Mouse (Mus musculus) frontal cortex, postnatal 25 days (tissue): ENCODE results near the gene Gstk1.

Experiments used
- DNase-seq, 2 experiments: peaks; one replicate each; pipeline ENCODE4 v3.0.0; 2022; ENCODE audit warnings: low spot score in 2 of 2

The Gstk1 gene

DNA sequence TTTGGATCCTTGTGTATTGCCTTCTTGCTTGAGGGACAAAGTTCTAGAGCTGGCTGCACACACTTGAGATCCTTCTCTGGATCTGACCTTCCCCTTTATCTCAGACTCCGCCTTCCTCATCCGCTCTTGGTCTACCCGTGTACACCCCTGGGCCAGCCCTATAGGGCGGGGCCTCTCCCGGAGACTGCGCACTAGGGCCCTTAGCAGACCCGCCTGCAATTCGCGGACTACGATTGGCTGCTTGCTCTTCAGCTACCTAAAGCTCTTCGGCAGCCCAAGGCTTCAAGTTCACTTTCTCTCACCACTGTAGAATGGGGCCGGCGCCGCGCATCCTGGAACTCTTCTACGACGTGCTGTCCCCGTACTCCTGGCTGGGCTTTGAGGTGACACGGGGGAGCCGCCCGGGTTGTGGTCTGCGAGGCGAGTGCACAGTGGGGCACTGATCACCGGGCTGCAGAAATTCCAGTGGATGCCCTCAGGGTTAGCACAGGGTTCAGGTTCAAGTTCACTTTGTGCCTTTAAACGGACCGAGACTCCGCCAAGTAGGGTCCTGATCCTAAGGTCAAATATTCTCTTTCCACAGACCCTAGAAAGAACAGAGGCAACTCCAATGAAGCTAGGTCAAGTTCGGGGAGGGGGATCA lies at the start of gene Gstk1:
Gstk1 (plus strand) TSS at position 225 of the 643 bp plus-strand sequence.
- DNase-seq, result peak; percentile 31 to 45

DNA sequence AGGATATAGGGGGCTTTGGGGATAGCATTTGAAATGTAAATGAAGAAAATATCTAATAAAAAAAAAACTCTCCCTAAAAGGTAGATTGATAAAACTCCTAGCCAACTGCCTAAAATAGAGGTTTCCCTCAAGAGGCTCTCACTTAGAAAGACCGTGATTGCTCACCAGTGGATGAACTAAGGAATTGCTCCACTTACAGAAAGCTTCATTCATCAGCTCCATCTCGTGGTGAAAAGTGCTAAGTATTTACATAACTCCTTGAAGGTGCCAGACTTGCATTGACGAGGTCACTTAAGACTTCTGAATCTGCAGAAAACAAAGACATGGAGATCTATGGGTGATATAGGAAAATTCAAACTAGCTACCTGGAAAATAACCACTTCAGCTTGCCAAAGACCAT lies 48.0 kb upstream of the Gstk1 start:
- no peak for DNase-seq

DNA sequence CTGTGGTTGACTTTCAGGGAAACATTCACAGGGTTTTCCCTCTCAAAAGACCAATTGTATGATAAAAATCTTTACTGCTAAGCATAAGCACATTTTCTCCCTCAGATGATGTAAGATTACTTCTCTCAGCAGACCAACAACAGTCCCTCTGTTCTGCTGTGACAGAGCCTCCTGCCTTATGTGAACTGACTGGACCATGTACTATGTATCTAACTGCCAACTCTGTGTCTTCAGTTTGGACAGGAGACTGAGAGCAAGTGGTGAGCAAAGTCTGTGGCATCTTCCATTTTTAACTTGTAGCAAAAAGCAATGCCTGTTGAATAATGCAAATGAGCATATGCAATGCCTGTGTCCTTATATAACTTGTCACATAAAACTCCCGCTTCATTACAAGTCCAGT lies 46.2 kb upstream of the Gstk1 start:
- no peak for DNase-seq

DNA sequence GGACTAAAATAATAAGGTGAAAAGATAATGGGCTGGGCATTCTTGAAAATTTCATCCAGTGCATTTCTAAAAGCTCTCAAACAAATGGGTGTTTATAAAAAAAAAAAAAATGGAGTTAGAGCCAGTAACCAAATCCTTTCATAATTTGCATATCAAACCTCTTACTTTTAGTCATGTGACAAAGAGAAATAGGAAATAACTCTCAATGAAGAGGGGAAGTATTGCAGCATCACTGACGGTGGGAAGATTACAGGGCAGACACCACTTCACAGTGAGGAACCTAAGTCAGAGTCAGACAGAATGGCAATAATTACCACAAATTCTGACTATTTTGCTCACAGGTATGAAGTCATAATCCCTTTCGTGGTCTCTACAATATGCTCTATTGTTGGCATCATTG lies 30.7 kb upstream of the Gstk1 start, which contains the start of gene Tas2r144:
Tas2r144 (plus strand) TSS at position 301 of the 400 bp plus-strand sequence.
- DNase-seq, result no peak

DNA sequence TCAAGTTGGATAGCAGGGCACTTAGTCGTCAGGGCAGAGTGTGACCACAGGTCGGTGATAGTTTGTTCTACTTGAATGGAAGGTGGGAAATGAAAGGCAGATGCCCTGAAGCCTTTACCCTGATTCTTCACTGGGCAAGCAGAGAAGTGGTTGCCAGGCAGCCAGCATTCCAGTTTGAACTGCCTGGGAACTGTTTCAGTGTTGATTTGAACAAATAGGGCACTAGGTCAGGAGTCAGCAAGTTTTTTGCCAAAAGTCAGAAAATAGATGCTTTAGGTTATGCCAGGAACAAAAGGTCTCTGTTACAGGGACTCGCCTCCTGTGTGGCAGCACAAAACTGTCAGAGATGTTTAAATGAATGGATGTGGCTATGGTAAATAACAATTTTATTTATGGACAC lies 23.4 kb upstream of the Gstk1 start:
- no peak for DNase-seq

DNA sequence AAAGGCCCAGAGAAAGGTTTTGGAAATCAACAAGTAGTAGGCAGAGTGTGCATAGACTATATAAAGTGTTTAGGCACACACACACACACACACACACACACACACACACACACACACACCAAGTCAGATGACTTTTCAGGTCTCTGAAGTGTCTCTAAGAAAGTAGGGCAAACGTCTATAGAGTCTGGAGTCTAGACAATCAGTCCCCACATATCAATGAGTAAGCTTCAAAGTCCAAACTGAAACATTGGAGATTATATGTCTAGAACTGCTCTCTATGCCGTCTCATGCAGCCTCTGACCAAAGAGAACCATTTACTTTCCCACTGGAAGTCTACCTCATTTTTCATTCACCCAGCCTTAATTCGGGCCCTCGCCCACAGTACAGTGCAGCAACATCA lies 20.7 kb upstream of the Gstk1 start:
- DNase-seq, result no peak

DNA sequence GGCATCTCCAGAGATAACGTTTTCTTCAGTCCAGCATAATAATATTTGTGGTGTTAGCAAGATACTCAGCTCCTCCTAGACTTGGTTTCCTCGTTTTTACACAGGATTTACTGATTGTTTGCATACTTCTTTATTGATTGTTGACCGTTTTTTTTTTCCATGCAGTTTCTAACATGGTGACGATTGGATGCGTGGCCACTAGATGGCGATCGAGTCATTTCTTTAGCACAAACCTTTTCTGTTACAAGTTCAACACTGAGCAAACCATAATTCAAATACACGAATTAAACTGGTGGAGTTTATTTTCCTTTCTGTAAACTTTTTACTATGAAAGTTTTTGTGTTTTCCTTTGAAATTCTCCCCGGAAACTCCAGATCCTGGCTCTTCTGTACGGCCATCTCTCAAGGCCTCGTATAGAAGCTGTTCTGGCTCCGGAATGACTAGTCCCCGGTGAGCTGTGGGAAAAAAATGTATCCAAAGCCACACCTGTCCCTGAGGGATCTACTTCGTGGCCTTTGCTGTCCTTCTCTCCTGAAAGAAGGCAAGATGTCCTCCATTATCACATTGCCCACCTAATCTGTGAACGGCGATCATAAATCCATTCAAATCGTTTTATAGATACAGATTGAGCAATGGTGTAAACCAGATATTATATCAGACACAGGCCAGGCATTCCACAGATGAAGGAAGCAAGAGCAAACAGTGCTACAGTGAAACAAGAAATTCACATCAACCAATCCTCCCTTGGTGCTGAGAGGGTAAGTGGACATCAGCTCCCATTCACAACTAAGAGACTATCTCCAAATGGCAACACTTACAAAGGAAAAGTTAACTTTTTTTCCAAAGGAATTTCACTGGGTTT lies 18.3 kb upstream of the Gstk1 start:
- DNase-seq, result peak; percentile 57 to 63

DNA sequence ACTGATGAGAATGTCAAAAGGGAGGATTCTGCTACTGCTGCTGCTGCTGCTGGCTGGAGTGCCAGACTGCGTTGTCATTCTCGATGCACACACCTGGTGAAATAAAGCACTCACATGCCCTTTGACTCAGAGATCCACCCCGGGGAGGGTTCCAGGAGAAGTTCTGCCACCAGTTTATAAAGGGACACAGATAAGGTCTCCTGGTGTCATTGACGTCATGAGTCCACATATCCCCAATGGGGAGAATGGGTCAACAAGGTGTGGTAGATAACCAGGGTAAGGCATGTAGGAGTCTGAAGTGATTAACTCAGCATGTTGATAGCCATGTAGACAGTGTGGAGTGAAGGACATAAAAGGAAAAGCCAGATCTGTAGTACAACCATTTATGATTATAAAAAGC lies 16.1 kb upstream of the Gstk1 start:
- DNase-seq, result no peak

DNA sequence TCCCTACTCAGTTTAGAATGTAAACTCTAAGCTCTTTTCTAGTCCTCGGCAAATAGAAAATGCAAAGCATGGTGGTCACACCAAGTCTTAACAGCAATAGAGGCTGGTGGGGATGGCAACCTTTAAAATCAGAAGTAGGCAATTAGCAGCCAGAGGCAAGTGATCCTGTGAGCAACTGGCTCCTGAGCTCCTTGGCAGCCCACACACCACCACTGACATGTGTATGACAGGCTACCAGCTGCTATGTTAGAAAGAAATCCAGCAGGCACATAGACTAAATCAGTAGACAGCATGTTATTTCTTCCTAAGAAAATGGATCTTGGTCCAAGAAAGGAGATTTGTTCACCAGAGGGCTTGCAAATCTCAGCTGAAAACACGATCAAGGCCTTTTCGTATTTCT lies 14.5 kb upstream of the Gstk1 start:
- peak in 1 of 2 experiments; percentile 16 for DNase-seq

DNA sequence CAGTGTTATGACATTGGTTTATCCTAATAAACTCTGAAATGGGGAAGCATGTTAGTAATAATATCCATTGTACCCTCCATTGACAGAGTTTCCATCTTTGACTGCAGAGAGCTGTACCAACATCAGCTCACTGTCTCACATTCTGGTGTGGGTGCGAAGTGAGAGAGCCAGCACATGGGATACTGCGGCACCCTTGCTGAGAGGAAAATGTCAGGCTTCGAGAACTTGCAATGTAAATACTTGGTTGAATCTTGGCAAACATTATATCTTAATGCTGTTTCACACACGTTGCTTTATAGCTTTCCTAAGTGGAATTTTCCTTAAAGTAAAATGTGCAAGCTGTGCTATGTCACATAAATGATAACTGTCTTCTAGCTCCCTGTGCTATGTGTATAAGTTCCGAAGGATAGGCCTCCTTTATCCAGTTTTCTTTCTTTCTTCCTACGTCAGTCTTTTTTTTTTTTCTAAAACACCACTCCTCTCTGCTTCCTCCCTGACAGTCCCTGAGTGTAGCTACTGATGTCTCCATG lies 8.4 kb upstream of the Gstk1 start:
- DNase-seq, result no peak

DNA sequence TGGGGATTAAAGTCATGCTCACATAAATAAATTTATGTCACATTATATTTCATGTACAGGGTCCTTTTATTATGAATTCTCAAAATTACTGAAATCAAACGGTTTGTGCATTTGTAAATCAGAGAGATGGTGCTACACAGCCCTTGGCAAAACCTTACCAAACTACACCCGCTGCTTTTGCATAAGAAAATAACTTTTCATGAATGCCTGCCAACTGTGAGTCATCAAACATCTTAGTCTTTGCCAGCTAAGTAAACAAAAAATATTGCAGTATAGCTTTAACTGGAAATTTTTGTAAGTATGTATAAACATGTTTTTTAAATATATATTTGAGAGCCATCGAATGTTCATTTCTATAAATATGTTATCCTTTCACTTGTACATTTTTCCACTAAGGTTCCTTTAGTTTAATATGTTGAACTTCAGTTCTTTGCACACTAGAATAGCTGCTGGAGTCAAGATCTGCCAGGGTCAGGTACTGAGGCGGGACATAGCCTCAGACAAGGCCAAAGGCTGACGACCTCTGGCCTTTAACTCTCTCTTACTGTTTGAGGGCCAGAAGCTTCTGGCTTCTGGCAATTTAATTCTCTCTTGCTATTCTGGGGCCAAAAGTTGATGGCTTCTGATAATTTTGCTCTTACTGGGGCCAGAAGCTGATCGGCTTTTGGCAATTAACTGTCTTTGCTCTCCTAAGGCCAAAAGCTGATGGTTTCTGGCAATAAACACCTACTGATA lies 4.3 kb upstream of the Gstk1 start:
- DNase-seq, result no peak

DNA sequence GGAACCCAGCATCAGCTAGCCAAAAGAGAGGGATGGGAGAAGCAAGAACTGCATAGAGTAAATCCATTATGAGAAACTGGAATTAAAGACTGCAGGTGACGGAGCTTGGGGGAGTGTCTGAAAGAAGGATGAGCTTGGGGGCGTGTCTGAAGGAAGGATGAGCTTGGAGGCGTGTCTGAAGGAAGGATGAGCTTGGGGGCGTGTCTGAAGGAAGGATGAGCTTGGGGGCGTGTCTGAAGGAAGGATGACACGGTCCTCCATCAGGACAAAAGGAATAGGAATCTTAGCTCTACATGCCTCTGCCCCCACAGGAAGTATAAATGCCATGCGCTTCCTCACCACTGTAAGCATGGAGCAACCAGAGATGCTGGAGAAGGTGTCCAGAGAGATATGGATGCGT lies 1.4 kb downstream of the Gstk1 start:
- DNase-seq, result no peak

DNA sequence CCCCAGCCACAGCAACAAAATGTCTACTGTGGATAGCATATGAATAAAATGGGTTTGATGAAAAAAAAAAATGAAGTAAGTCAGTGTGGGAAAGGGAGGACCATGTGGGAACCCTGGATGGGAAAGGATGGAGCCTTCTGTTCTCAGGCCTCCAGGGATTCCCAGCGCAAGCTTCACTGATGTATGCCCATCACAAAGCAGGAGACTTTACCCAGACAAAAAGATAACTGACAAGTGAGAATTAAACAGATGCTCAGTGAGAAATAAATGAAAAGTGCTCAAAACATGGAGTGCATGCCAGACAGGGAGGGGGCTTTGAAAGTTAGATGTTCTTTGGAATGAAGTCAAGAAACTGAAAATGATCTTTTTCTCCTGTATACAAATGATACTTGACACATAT lies 2.2 kb downstream of the Gstk1 start:
- no peak for DNase-seq

DNA sequence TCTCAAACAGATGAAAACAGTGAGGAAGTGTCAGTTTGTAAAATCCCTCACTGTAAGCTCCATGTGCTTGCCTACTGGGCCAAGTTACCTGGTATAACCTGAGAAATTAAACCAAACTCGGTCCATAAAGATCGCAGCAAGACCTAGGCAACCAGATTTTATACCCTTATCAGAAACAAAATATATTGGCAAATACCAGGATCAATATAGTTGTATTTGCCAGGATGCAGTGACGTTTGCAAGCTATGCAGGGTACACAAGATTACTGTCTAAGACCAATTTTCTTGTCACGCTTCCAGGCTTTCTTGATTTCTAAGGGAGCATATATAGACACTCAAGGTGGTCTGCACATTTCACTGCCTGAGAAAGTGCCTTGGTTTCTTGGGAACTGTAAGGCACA lies 6.1 kb downstream of the Gstk1 start:
- DNase-seq, result no peak

DNA sequence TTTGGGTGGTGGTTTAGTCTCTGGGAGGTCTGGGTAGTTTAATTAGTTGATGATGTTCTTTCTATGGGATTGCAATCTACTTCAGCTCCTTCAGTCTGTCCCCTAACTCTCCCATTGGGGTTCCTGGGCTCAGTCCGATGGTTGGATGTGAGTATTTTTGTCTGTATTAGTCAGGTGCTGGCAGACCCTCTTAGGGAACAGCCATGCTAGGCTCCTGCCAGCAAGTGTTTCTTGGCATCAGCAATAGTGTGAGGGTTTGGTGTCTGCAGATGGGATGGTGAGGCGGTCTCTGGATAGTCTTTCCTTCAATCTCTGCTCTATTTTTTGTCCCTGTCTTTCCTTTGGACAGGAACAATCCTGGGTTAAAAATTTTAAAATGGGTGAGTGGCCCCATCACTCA lies 7.4 kb downstream of the Gstk1 start:
- no peak for DNase-seq

DNA sequence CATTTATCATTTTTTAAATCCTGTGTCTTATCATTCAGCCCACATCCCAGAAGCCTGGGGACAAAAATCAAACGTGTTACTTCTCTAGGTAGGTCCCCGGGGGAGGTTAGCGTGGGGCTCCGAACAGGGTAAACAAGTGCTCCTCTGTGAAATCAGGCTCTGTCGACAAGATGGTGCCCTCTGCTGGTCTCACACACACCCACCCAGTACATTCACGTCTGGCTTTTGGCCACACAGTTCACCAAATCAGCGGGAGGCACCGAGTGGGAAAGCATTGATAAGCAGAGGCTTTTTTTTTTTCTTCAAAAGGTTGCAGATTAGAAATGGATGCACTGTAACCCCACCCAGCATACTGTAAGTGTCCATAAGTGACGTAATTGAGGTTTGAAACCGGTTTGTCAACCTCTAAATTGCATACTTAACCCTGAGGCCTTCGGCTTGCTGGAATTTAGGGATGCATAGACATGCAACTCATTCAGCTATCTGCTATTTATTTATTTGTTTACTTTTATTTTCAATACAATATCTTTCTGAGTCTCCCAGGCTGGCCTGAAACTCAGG lies 11.6 kb downstream of the Gstk1 start:
- no peak for DNase-seq

DNA sequence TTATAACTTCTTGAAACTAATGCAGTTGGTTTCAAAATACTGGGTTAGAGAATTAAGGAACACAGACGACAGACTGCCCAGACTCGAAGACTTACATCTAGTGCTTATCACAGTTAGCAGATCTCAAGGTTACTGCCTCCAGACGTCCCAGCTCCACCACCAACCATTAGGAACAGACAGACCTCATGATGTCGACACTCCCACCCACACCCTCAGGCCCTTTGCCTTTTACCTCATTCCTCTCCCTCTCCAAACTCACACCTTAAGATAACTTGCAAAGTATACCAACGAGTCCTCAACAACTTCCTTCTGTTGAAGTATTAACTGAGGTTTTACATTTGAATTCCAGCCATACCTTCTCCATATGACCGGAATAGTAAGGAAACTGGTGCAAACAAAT lies 14.7 kb downstream of the Gstk1 start:
- DNase-seq, result no peak

DNA sequence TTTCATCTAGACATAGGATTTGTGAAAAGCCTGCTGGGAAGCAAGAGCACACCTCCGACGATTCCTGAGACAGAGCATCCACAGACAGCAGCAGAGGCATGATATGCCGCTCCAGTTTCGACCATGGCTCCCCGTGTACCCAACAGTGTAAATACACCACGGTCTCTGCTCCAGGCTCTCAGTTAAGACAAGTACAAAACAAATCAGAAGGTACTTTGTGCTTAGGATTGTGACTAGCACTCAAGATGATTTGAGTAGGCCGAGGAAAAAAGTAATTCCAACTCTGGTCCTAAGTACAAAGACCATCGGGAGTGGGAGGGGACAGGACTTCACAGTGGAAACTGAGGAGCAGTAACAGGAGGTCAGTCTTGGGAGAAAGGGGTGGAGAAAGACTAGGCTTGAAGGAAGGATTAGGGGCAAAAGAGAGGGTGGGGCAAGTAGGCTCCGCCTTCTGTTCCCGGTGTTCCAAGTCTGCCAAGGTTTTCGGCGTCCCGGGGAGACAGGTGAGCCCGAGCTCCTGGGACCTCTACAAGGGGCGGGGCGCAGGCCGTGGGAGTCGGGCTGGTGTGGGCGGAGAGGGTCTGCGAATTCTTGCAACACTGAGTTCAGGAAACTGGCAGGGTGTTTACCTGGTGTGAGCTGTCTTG lies 15.9 kb downstream of the Gstk1 start, which contains the start of gene Tmem139:
Tmem139 (plus strand) TSS at position 447 of the 647 bp plus-strand sequence.
- no peak for DNase-seq

DNA sequence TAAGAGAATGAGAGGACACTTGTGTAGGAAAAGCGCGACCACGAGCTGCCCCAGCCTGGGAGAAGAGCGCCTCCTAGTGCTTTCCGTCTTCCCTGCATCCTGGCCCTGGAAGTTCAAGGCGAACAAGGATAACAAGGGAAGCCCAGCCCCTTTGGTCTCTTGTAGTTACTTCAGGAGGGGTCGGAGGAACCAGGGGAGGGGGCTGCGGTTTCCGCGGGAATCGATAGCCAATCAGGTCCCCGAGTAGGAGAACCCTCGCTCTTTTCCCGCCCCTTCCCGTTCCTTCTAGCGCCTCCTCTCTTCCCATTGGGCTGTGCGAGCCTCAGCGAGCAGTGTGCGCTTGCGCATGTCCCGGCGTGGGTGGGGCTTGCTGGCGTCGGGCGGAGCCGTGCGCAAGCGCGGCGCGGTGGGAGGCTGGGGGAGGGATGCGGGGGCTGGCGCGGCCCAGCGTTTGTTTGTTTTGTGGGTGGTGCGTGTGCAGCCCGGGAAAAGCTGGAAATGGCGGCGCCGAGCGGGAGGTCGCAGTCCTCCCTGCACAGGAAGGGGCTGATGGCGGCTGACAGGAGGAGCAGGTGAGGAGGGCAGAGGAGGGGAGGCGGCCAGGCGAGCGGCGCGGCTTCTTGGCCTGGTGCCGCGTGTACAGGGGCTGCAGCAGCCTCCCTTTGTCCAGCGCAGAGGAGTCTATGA lies 19.0 kb downstream of the Gstk1 start, which contains the start of gene Casp2:
Casp2 (plus strand) TSS at position 360 of the 687 bp plus-strand sequence.
- peak; percentile 94 to 96 for DNase-seq
